Mouse (Mus musculus) cerebellum, postnatal 14 days (tissue): ENCODE data around the gene Synpo2l.
"Not testable (repeated sequence)": the region's sequence is repeated elsewhere in the genome, so short reads cannot be mapped to it uniquely, and the experiment has no call there.

ENCODE experiments used
- DNase-seq, 2 experiments: peaks; one replicate each; pipeline ENCODE4 v3.0.0; 2021; ENCODE audit warnings: mixed read lengths in 2 of 2

Gene Synpo2l

GRCm38 (mm10) chr14:20668154-20668810 lies at the start of gene Synpo2l:
Gene Synpo2l, minus strand, starts transcription at chr14:20668354.
- DNase-seq: no peak

- no peak for DNase-seq
Measured at GRCm38 (mm10) chr14:20713832-20714231, 45.7 kb upstream of the Synpo2l start.

- DNase-seq: no peak
Measured at GRCm38 (mm10) chr14:20708239-20708638, 40.1 kb upstream of the Synpo2l start.

- DNase-seq: peak; percentile 89 to 93
Measured at GRCm38 (mm10) chr14:20707201-20708190, 39.3 kb upstream of the Synpo2l start, which contains the start of gene Zswim8. Gene Zswim8, plus strand, starts transcription at chr14:20707552.

- DNase-seq: not testable (repeated sequence)
Measured at GRCm38 (mm10) chr14:20703461-20703860, 35.3 kb upstream of the Synpo2l start.

GRCm38 (mm10) chr14:20702741-20703381 lies 34.7 kb upstream of the Synpo2l start, which contains the start of gene Chchd1:
Gene Chchd1, plus strand, starts transcription at chr14:20703006.
- DNase-seq: peak; percentile 93 to 95

- DNase-seq: no peak
Measured at GRCm38 (mm10) chr14:20702096-20702740, 34.1 kb upstream of the Synpo2l start.

GRCm38 (mm10) chr14:20701554-20701953 lies 33.4 kb upstream of the Synpo2l start:
- no peak for DNase-seq

- DNase-seq: no peak
Measured at GRCm38 (mm10) chr14:20700362-20700761, 32.2 kb upstream of the Synpo2l start.

- no peak for DNase-seq
Measured at GRCm38 (mm10) chr14:20698515-20698914, 30.4 kb upstream of the Synpo2l start.

- DNase-seq: peak; percentile 65 to 67
Measured at GRCm38 (mm10) chr14:20696986-20697385, 28.8 kb upstream of the Synpo2l start.

GRCm38 (mm10) chr14:20695761-20696520 lies 27.8 kb upstream of the Synpo2l start:
- peak in 1 of 2 experiments; percentile 34 for DNase-seq

GRCm38 (mm10) chr14:20694884-20695760 lies 27.0 kb upstream of the Synpo2l start, which contains the start of gene Fut11:
Gene Fut11, plus strand, starts transcription at chr14:20694968.
- DNase-seq: peak; percentile 93 to 94

GRCm38 (mm10) chr14:20694185-20694883 lies 26.2 kb upstream of the Synpo2l start:
- DNase-seq: no peak

GRCm38 (mm10) chr14:20693589-20694101 lies 25.5 kb upstream of the Synpo2l start:
- DNase-seq: no peak

- no peak for DNase-seq
Measured at GRCm38 (mm10) chr14:20691772-20692171, 23.6 kb upstream of the Synpo2l start.

- DNase-seq: no peak
Measured at GRCm38 (mm10) chr14:20689009-20689408, 20.9 kb upstream of the Synpo2l start.

- DNase-seq: no peak
Measured at GRCm38 (mm10) chr14:20686576-20686975, 18.4 kb upstream of the Synpo2l start.

GRCm38 (mm10) chr14:20682498-20682897 lies 14.3 kb upstream of the Synpo2l start:
- peak in 1 of 2 experiments; percentile 9 for DNase-seq

GRCm38 (mm10) chr14:20681742-20682141 lies 13.6 kb upstream of the Synpo2l start:
- no peak for DNase-seq
